42 mouse cellular contexts compared by ENCODE assay signal in genomic region chr12:54956974-54957373, GRCm38 (mm10). TPM values are rescaled to one million over a fixed set of nuclear protein-coding genes. Genes with fewer than 3 reads are reported as not detected.
"Had no signal": no experiment of that assay in that cellular context is flagged by ENCODE, and none has a peak within 500 bp of the region (broad histone marks: within the 10 kb centered on the region; RNA-seq: fewer than 3 reads in every experiment).

No protein-coding gene starts in this region.

- H3K4me3 ChIP-seq: heart, embryonic 10.5 days; heart, embryonic 12.5 days; hindbrain, embryonic 13.5 days; hindbrain, embryonic 15.5 days; limb, embryonic 13.5 days; limb, embryonic 15.5 days; liver, embryonic 13.5 days had no signal

- DNase-seq: gastrocnemius, postnatal 14 days; gastrocnemius, postnatal 36 days; heart, adult 18-20 months; heart, postnatal 10 days; heart, postnatal 4 days; kidney, adult 11 months; kidney, adult 8-10 months; kidney, postnatal 14 days; kidney, postnatal 36 days; layer of hippocampus, adult 9-11 months; layer of hippocampus, postnatal 36 days; left cerebral cortex, postnatal 4 days; liver, embryonic 13.5 days had no signal

- H3K27ac ChIP-seq: heart, embryonic 10.5 days; hindbrain, embryonic 13.5 days; hindbrain, embryonic 15.5 days; hindbrain, postnatal 0 days; limb, embryonic 13.5 days; limb, embryonic 15.5 days had no signal

- ATAC-seq: hindbrain, postnatal 0 days; intestine, embryonic 16.5 days had no signal

RNA-seq across cellular contexts. Expression of gene Gm20403, which starts 29.4 kb away (rescaled TPM):
- total RNA-seq: gastrocnemius, adult 18-20 months; gastrocnemius, adult 8-10 months; gastrocnemius, postnatal 14 days; gastrocnemius, postnatal 36 days; heart, adult 18-20 months; heart, adult 8-10 months; heart, postnatal 10 days; heart, postnatal 25 days; heart, postnatal 4 days; hindbrain, postnatal 0 days; layer of hippocampus, adult 18-20 months; layer of hippocampus, adult 8-10 months; layer of hippocampus, postnatal 14 days; layer of hippocampus, postnatal 36 days; left cerebral cortex, adult 18-20 months; left cerebral cortex, postnatal 25 days; left cerebral cortex, postnatal 4 days had no signal
- polyA plus RNA-seq: frontal cortex, adult 2 months; gonadal fat pad, adult 2 months; heart, embryonic 10.5 days; heart, embryonic 12.5 days; heart, embryonic 14.5 days; heart, embryonic 16.5 days; hindbrain, embryonic 11.5 days; hindbrain, embryonic 13.5 days; hindbrain, embryonic 15.5 days; hindbrain, postnatal 0 days; intestine, embryonic 14.5 days; intestine, embryonic 16.5 days; kidney, embryonic 14.5 days; kidney, embryonic 16.5 days; large intestine, adult 2 months; limb, embryonic 11.5 days; limb, embryonic 13.5 days; limb, embryonic 15.5 days; liver, embryonic 11.5 days; liver, embryonic 13.5 days; liver, embryonic 16.5 days had no signal
